In genomic region chr5:108473737-108474136, GRCm38 (mm10) we compare ENCODE assay signal across 24 mouse cellular contexts.
"Had no signal": no experiment of that assay in that cellular context is flagged by ENCODE, and none has a peak within 500 bp of the region (broad histone marks: within the 10 kb centered on the region; RNA-seq: fewer than 3 reads in every experiment).

No protein-coding gene starts in this region.

- H3K27ac ChIP-seq: gastrocnemius, adult 2 months; heart, adult 2 months; hindbrain, embryonic 10.5 days; hindbrain, embryonic 13.5 days; hindbrain, embryonic 15.5 days; hindbrain, postnatal 0 days; kidney, embryonic 15.5 days; kidney, postnatal 0 days; limb, embryonic 13.5 days; limb, embryonic 15.5 days had no signal

- H3K27me3 ChIP-seq: heart, embryonic 12.5 days; hindbrain, embryonic 13.5 days; hindbrain, embryonic 15.5 days; kidney, embryonic 15.5 days; limb, embryonic 13.5 days; limb, embryonic 15.5 days had no signal

- DNase-seq: gastrocnemius, adult 2 months; gastrocnemius, postnatal 10 days; gastrocnemius, postnatal 25 days; heart, adult 2 months; heart, postnatal 10 days; heart, postnatal 4 days; kidney, adult 11 months; kidney, adult 2 months; kidney, adult 9 months; kidney, postnatal 14 days; kidney, postnatal 36 days; layer of hippocampus, adult 9-11 months; layer of hippocampus, postnatal 36 days; left cerebral cortex, postnatal 4 days had no signal

- H3K9me3 ChIP-seq: heart, embryonic 12.5 days; hindbrain, embryonic 10.5 days; hindbrain, embryonic 13.5 days; hindbrain, embryonic 15.5 days; kidney, embryonic 15.5 days; limb, embryonic 13.5 days; limb, embryonic 15.5 days had no signal

- H3K9ac ChIP-seq: heart, embryonic 12.5 days; hindbrain, embryonic 13.5 days; hindbrain, embryonic 15.5 days; kidney, embryonic 15.5 days; limb, embryonic 13.5 days; limb, embryonic 15.5 days had no signal

- H3K4me2 ChIP-seq: heart, embryonic 12.5 days; hindbrain, embryonic 13.5 days; hindbrain, embryonic 15.5 days; kidney, embryonic 15.5 days; limb, embryonic 13.5 days; limb, embryonic 15.5 days had no signal

- ATAC-seq: hindbrain, postnatal 0 days; intestine, embryonic 16.5 days had no signal

- H3K4me3 ChIP-seq: gastrocnemius, adult 2 months; heart, adult 2 months; heart, embryonic 12.5 days; hindbrain, embryonic 10.5 days; hindbrain, embryonic 13.5 days; hindbrain, embryonic 15.5 days; kidney, embryonic 15.5 days; limb, embryonic 13.5 days; limb, embryonic 15.5 days had no signal

- H3K4me1 ChIP-seq: hindbrain, embryonic 10.5 days; hindbrain, embryonic 15.5 days; kidney, embryonic 15.5 days; limb, embryonic 13.5 days; limb, embryonic 15.5 days had no signal
